In the genomic region with DNA sequence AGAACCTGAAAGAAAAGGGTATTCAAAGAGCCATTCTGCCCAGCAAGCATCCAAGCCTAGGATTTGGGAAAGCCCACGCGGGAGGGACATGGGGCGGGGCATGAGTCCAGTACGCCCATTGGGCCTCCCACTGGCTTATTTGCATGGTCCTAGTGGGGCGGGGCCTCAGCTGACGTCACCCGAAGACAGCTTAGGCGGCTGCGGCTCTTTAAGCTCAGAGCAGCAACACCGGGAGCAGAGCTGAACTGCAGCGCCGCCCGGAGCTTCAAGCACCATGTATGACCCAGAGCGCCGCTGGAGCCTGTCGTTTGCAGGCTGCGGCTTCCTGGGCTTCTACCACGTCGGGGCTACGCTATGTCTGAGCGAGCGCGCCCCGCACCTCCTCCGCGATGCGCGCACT, we compare ENCODE assay signal across 7 mouse cellular contexts. TPM values are rescaled to one million over a fixed set of nuclear protein-coding genes. Genes with fewer than 3 reads are reported as not detected.
DNase-seq lines count a peak whose midpoint lies in the region; ATAC-seq and TF ChIP-seq lines count a peak whose summit lies in the region.

A gene (plus strand): TSS at position 238 of the 400 bp plus-strand sequence.

- H3K9me3 ChIP-seq in embryonic facial prominence, embryonic 13.5 days: no peaks in the 10 kb centered on the region
- H3K9me3 ChIP-seq in midbrain, embryonic 12.5 days: no peaks in the 10 kb centered on the region

- peak within 1 kb of the TSS; percentile 69 for H3K9ac ChIP-seq in embryonic facial prominence, embryonic 13.5 days
- peak within 1 kb of the TSS; percentile 65 for H3K9ac ChIP-seq in midbrain, embryonic 12.5 days (replicated peaks)

- H3K27ac ChIP-seq in embryonic facial prominence, embryonic 13.5 days: no peak within 1 kb of the TSS
- H3K27ac ChIP-seq in midbrain, embryonic 12.5 days (replicated peaks): peak within 1 kb of the TSS; percentile 71
- H3K27ac ChIP-seq in small intestine, adult 2 months (ENCODE audit: insufficient read depth, low read depth, low read length): no peak within 1 kb of the TSS

- peak; percentile 97 for ATAC-seq in embryonic facial prominence, embryonic 13.5 days (ENCODE audit: insufficient number of reproducible peaks, insufficient read depth, low FRiP score, low TSS enrichment, low read depth)
- peak; percentile 97 for ATAC-seq in midbrain, embryonic 12.5 days (ENCODE audit: low FRiP score, low read depth)

- H3K4me3 ChIP-seq in embryonic facial prominence, embryonic 13.5 days: peak within 1 kb of the TSS; percentile 57
- H3K4me3 ChIP-seq in midbrain, embryonic 12.5 days: peak within 1 kb of the TSS; percentile 54
- peak within 1 kb of the TSS; percentile 67 for H3K4me3 ChIP-seq in small intestine, adult 2 months (ENCODE audit: low read depth, low read length)

- H3K4me1 ChIP-seq in embryonic facial prominence, embryonic 13.5 days: peaks cover 14% of the 10 kb centered on the region
- peaks cover 27% of the 10 kb centered on the region for H3K4me1 ChIP-seq in midbrain, embryonic 12.5 days
- peaks cover 7% of the 10 kb centered on the region for H3K4me1 ChIP-seq in small intestine, adult 2 months (ENCODE audit: control insufficient read depth, insufficient read depth, insufficient read length, low read length)

- TF ChIP-seq CTCF in small intestine, adult 2 months (IDR thresholded peaks at IDR 0.05; ENCODE audit: extremely low read depth, insufficient read length, insufficient replicate concordance, low read depth, low read length): no peak

- intact Hi-C loops in left cerebral cortex, postnatal 4 days (cut with DNase I): no loop called here

- peaks cover 20% of the 10 kb centered on the region for H3K27me3 ChIP-seq in embryonic facial prominence, embryonic 13.5 days
- H3K27me3 ChIP-seq in midbrain, embryonic 12.5 days: peaks cover 26% of the 10 kb centered on the region; the same call in 1 of the 2 replicates
- H3K27me3 ChIP-seq in small intestine, adult 2 months (ENCODE audit: control insufficient read depth, insufficient read depth, low read length): 0 out of 2 replicates have a peak, but pooled peaks cover 5% of the 10 kb centered on the region

- peak within 1 kb of the TSS; percentile 91 for H3K4me2 ChIP-seq in embryonic facial prominence, embryonic 13.5 days
- peak within 1 kb of the TSS; percentile 88 for H3K4me2 ChIP-seq in midbrain, embryonic 12.5 days (replicated peaks)

- H3K36me3 ChIP-seq in embryonic facial prominence, embryonic 13.5 days: no peaks in the 10 kb centered on the region
- no peaks in the 10 kb centered on the region for H3K36me3 ChIP-seq in midbrain, embryonic 12.5 days
- H3K36me3 ChIP-seq in small intestine, adult 2 months (ENCODE audit: control insufficient read depth, insufficient read depth, low read length): no peaks in the 10 kb centered on the region

- WGBS in embryonic facial prominence, embryonic 13.5 days: 0% methylated on average over 28 of the region's 28 CpGs
- WGBS in midbrain, embryonic 12.5 days: under 1% methylated on average over 28 of the region's 28 CpGs
- WGBS in small intestine, adult 2 months: under 1% methylated on average over 28 of the region's 28 CpGs

- TF ChIP-seq POLR2A in small intestine, adult 2 months (IDR thresholded peaks at IDR 0.05; ENCODE audit: low read depth, low read length): peak; percentile 60; the same call in 1 of the 2 replicates

- DNase-seq in adrenal gland, postnatal 4 days (ENCODE audit: low spot score in 2 of 2): peak; percentile 71 to 84
- DNase-seq in heart, adult 11 months: peak; percentile 99
- DNase-seq in kidney, adult 11 months: peak; percentile 94
- DNase-seq in left cerebral cortex, postnatal 4 days: peak; percentile 98

RNA-seq across cellular contexts. Expression of the gene that starts here (rescaled TPM):
- 1 to 10 TPM; 4.0 to 5.5 TPM for total RNA-seq in adrenal gland, postnatal 4 days (2021)
- polyA plus RNA-seq in embryonic facial prominence, embryonic 13.5 days (2015; fragmentation: Nextera tagmentation; extraction: Ambion mirVana): 0.80 and 1.5 TPM in 2 replicates
- total RNA-seq in left cerebral cortex, postnatal 4 days (2021): 10 to 100 TPM; 12.6 to 13.1 TPM
- 4.1 and 4.4 TPM in 2 replicates for polyA plus RNA-seq in midbrain, embryonic 12.5 days (2016; fragmentation: Nextera tagmentation; extraction: Ambion mirVana)
- 0.80 and 2.0 TPM in 2 replicates for polyA plus RNA-seq in small intestine, adult 2 months (2012; rRNA removed)
